Mouse (Mus musculus): ENCODE data around the gene Iqcf3.
"Not testable (repeated sequence)": the region's sequence is repeated elsewhere in the genome, so short reads cannot be mapped to it uniquely, and the experiment has no call there.

Gene Iqcf3

GRCm38 (mm10) chr9:106501846-106502245 lies 59.6 kb downstream of the Iqcf3 start:
- DNase-seq, result no peak

- no peak for DNase-seq
Observed at GRCm38 (mm10) chr9:106499667-106500066, 61.8 kb downstream of the Iqcf3 start, which contains the start of gene Iqcf1. TSS of gene Iqcf1 (plus strand) at chr9:106499967.

GRCm38 (mm10) chr9:106487602-106488001 lies 73.8 kb downstream of the Iqcf3 start:
- DNase-seq, result not testable (repeated sequence)

GRCm38 (mm10) chr9:106485076-106485475 lies 76.4 kb downstream of the Iqcf3 start:
- DNase-seq, result no peak

- DNase-seq, result no peak
Observed at GRCm38 (mm10) chr9:106483606-106484005, 77.8 kb downstream of the Iqcf3 start.

- DNase-seq, result no peak
Observed at GRCm38 (mm10) chr9:106483136-106483535, 78.3 kb downstream of the Iqcf3 start.

GRCm38 (mm10) chr9:106482578-106483115 lies 78.8 kb downstream of the Iqcf3 start:
- DNase-seq, result no peak

- no peak for DNase-seq
Observed at GRCm38 (mm10) chr9:106481676-106482075, 79.8 kb downstream of the Iqcf3 start.

- DNase-seq, result no peak
Observed at GRCm38 (mm10) chr9:106481075-106481474, 80.4 kb downstream of the Iqcf3 start.

GRCm38 (mm10) chr9:106480541-106480940 lies 80.9 kb downstream of the Iqcf3 start:
- DNase-seq, result peak; percentile 24

GRCm38 (mm10) chr9:106478101-106478500 lies 83.3 kb downstream of the Iqcf3 start:
- DNase-seq, result no peak

GRCm38 (mm10) chr9:106477649-106478048 lies 83.8 kb downstream of the Iqcf3 start:
- no peak for DNase-seq

GRCm38 (mm10) chr9:106476924-106477484 lies 84.4 kb downstream of the Iqcf3 start, which contains the start of gene Parp3:
TSS of gene Parp3 (minus strand) at chr9:106476949.
- peak; percentile 100 for DNase-seq

GRCm38 (mm10) chr9:106476002-106476923 lies 85.2 kb downstream of the Iqcf3 start:
- peak; percentile 73 for DNase-seq

- peak; percentile 46 for DNase-seq
Observed at GRCm38 (mm10) chr9:106475663-106476001, 85.8 kb downstream of the Iqcf3 start, which contains the start of gene Rrp9. TSS of gene Rrp9 (plus strand) at chr9:106475963.

GRCm38 (mm10) chr9:106475046-106475445 lies 86.4 kb downstream of the Iqcf3 start:
- DNase-seq, result peak; percentile 76

GRCm38 (mm10) chr9:106474456-106474855 lies 87.0 kb downstream of the Iqcf3 start:
- peak; percentile 85 for DNase-seq

GRCm38 (mm10) chr9:106473753-106474105 lies 87.7 kb downstream of the Iqcf3 start:
- DNase-seq, result no peak

- peak; percentile 75 for DNase-seq
Observed at GRCm38 (mm10) chr9:106473081-106473752, 88.2 kb downstream of the Iqcf3 start.

GRCm38 (mm10) chr9:106472321-106472720 lies 89.1 kb downstream of the Iqcf3 start:
- peak; percentile 41 for DNase-seq

- peak; percentile 73 for DNase-seq
Observed at GRCm38 (mm10) chr9:106471892-106472291, 89.5 kb downstream of the Iqcf3 start.

GRCm38 (mm10) chr9:106470991-106471750 lies 90.3 kb downstream of the Iqcf3 start:
- peak; percentile 52 for DNase-seq

Measured in cerebellum, adult 11-12 months (tissue).